Mouse (Mus musculus) spleen, adult 2 months (tissue): Measurements from ENCODE around the gene Grm7.

Experiments
- CTCF ChIP-seq: fragments of 200-500 bp; IDR thresholded peaks from 2 replicates; pipeline ENCODE4 v1.5.1; 2011; ENCODE audit warnings: mild to moderate bottlenecking, inconsistent platforms; ENCODE audit not compliant: insufficient read depth, insufficient read length, insufficient replicate concordance; ENCODE audit errors: extremely low read depth
- POLR2A ChIP-seq: fragments of 200-500 bp; IDR thresholded peaks from 2 replicates; pipeline ENCODE4 v1.6.1; 2011; ENCODE audit warnings: low read depth, low read length, inconsistent platforms

- TF ChIP-seq CTCF (no peak), POLR2A (no peak)
These were observed 3.8 kb downstream of the Grm7 start for GRCm38 (mm10) chr6:110649227-110649626.
